Mouse (Mus musculus) midbrain, embryonic 12.5 days (tissue): ENCODE measurements around the gene Ltbp3. TPM values are rescaled to one million over a fixed set of nuclear protein-coding genes. Genes with fewer than 3 reads are reported as not detected.

Experiments
- ATAC-seq: fragments of 200-750 bp; cut with Nextera tagmentation; 2 replicates; pipeline ENCODE4 v1.8.0; 2017; ENCODE audit warnings: low read depth, moderate TSS enrichment, moderate library complexity; ENCODE audit not compliant: low FRiP score
- H3K27ac ChIP-seq: fragments of 300-500 bp; sonication (generic); replicated peaks from 2 replicates; pipeline ENCODE4 v1.5.1; 2016; ENCODE audit warnings: mild to moderate bottlenecking
- H3K27me3 ChIP-seq: fragments of 300-500 bp; sonication (generic); 2 replicates; pipeline ENCODE4 v1.6.1; 2016; ENCODE audit warnings: mild to moderate bottlenecking
- H3K36me3 ChIP-seq: fragments of 300-500 bp; sonication (generic); 2 replicates; pipeline ENCODE4 v1.6.1; 2016
- H3K4me1 ChIP-seq: fragments of 300-500 bp; sonication (generic); 2 replicates; pipeline ENCODE4 v1.6.1; 2016
- H3K4me2 ChIP-seq: fragments of 300-500 bp; sonication (generic); replicated peaks from 2 replicates; pipeline ENCODE4 v1.6.1; 2016; ENCODE audit warnings: mild to moderate bottlenecking, moderate library complexity
- H3K4me3 ChIP-seq: fragments of 300-500 bp; sonication (generic); 2 replicates; pipeline ENCODE4 v1.5.1; 2016; ENCODE audit warnings: mild to moderate bottlenecking
- H3K9ac ChIP-seq: fragments of 300-500 bp; sonication (generic); replicated peaks from 2 replicates; pipeline ENCODE4 v1.6.1; 2016; ENCODE audit warnings: mild to moderate bottlenecking, moderate library complexity
- H3K9me3 ChIP-seq: fragments of 300-500 bp; sonication (generic); 2 replicates; pipeline ENCODE4 v1.6.1; 2016; ENCODE audit warnings: mild to moderate bottlenecking
- WGBS: fragments of 180-500 bp; shearing (Covaris S2); methylation state at CpG from one replicate; pipeline ENCODE4 v1.1.7; 2016; 5-methylcytosine and 5-hydroxymethylcytosine counted together
- polyA plus RNA-seq: library from polyadenylated mRNA; unstranded; fragments of >200 nt; fragmentation: Nextera tagmentation; extraction: Ambion mirVana; gene quantifications from 2 replicates; pipeline ENCODE4 v1.2.1, GENCODE M21; 2016

Gene Ltbp3
- polyA plus RNA-seq, 1 experiment from 2014 or later: 7.9 TPM

GRCm38 (mm10) chr19:5725767-5726515 lies 14.8 kb upstream of the Ltbp3 start, which contains the start of gene Ehbp1l1:
Gene Ehbp1l1, minus strand, starts transcription at chr19:5726317.
- no peaks in the 10 kb centered on the region for H3K9me3 ChIP-seq
- peak within 1 kb of the TSS; percentile 56 for H3K9ac ChIP-seq
- H3K4me1 ChIP-seq: peaks cover 58% of the 10 kb centered on the region
- H3K36me3 ChIP-seq: peaks cover 44% of the 10 kb centered on the region
- H3K27me3 ChIP-seq: 0 out of 2 replicates have a peak, but pooled peaks cover 7% of the 10 kb centered on the region
- no peak within 1 kb of the TSS for H3K27ac ChIP-seq
- WGBS: 13% methylated on average over 49 of the region's 49 CpGs
- peak within 1 kb of the TSS; percentile 99 for H3K4me3 ChIP-seq
- peak within 1 kb of the TSS; percentile 99 for H3K4me2 ChIP-seq
- no peak for ATAC-seq

GRCm38 (mm10) chr19:5726961-5727578 lies 13.6 kb upstream of the Ltbp3 start:
- Histone ChIP-seq H3K4me2 (peak overlapping the region; percentile 99), H3K27me3 (0 out of 2 replicates have a peak, but pooled peaks cover 7% of the 10 kb centered on the region), H3K9ac (peak overlapping the region; percentile 99), H3K9me3 (no peaks in the 10 kb centered on the region), H3K4me1 (peaks cover 66% of the 10 kb centered on the region), H3K4me3 (peak overlapping the region; percentile 99), H3K36me3 (peaks cover 33% of the 10 kb centered on the region), H3K27ac (no peak overlapping the region)
- 83% methylated on average over 15 of the region's 15 CpGs for WGBS
- ATAC-seq: no peak

- 5% methylated on average over 14 of the region's 14 CpGs for WGBS
- 0 out of 2 replicates have a peak, but pooled peaks cover 7% of the 10 kb centered on the region for H3K27me3 ChIP-seq
- peaks cover 66% of the 10 kb centered on the region for H3K4me1 ChIP-seq
- peak overlapping the region; percentile 99 for H3K9ac ChIP-seq
- H3K27ac ChIP-seq: no peak overlapping the region; the same call in 1 of the 2 replicates
- H3K4me2 ChIP-seq: peak overlapping the region; percentile 99
- peak overlapping the region; percentile 99 for H3K4me3 ChIP-seq
- H3K9me3 ChIP-seq: no peaks in the 10 kb centered on the region
- peaks cover 26% of the 10 kb centered on the region for H3K36me3 ChIP-seq
- ATAC-seq: no peak
Measured at GRCm38 (mm10) chr19:5727701-5728100, 13.0 kb upstream of the Ltbp3 start.

GRCm38 (mm10) chr19:5728631-5729443 lies 11.9 kb upstream of the Ltbp3 start:
- H3K9ac ChIP-seq: peak overlapping the region; percentile 99
- H3K4me1 ChIP-seq: peaks cover 66% of the 10 kb centered on the region
- peak overlapping the region; percentile 99 for H3K4me2 ChIP-seq
- peak overlapping the region; percentile 99 for H3K4me3 ChIP-seq
- 12% methylated on average over 37 of the region's 37 CpGs for WGBS
- H3K27me3 ChIP-seq: peaks cover 8% of the 10 kb centered on the region; the same call in 1 of the 2 replicates
- no peaks in the 10 kb centered on the region for H3K9me3 ChIP-seq
- H3K27ac ChIP-seq: peak overlapping the region; percentile 96
- peak; percentile 41 for ATAC-seq
- H3K36me3 ChIP-seq: peaks cover 15% of the 10 kb centered on the region; the same call in 1 of the 2 replicates

- Histone ChIP-seq H3K9me3 (no peaks in the 10 kb centered on the region), H3K36me3 (peaks cover 9% of the 10 kb centered on the region; the same call in 1 of the 2 replicates), H3K27me3 (peaks cover 14% of the 10 kb centered on the region; the same call in 1 of the 2 replicates), H3K4me3 (peak within 1 kb of the TSS; percentile 99), H3K4me2 (peak within 1 kb of the TSS; percentile 99), H3K4me1 (peaks cover 65% of the 10 kb centered on the region), H3K27ac (peak within 1 kb of the TSS; percentile 96), H3K9ac (peak within 1 kb of the TSS; percentile 99)
- ATAC-seq: peak; percentile 81
- WGBS: under 1% methylated on average over 37 of the region's 37 CpGs
Measured at GRCm38 (mm10) chr19:5729444-5729815, 11.3 kb upstream of the Ltbp3 start, which contains the start of gene Fam89b. Gene Fam89b, minus strand, starts transcription at chr19:5729653.

GRCm38 (mm10) chr19:5730314-5731186 lies 10.2 kb upstream of the Ltbp3 start:
- Histone ChIP-seq H3K36me3 (0 out of 2 replicates have a peak, but pooled peaks cover under 1% of the 10 kb centered on the region), H3K4me1 (peaks cover 54% of the 10 kb centered on the region), H3K27ac (0 out of 2 replicates have a peak overlapping the region, but pooled peaks have one; percentile 25), H3K27me3 (peaks cover 14% of the 10 kb centered on the region; the same call in 1 of the 2 replicates), H3K4me3 (peak overlapping the region; percentile 99), H3K4me2 (peak overlapping the region; percentile 99), H3K9me3 (no peaks in the 10 kb centered on the region), H3K9ac (peak overlapping the region; percentile 72)
- ATAC-seq: no peak
- 75% methylated on average over 29 of the region's 29 CpGs for WGBS

- Histone ChIP-seq H3K27ac (0 out of 2 replicates have a peak overlapping the region, but pooled peaks have one; percentile 46), H3K27me3 (peaks cover 17% of the 10 kb centered on the region; the same call in 1 of the 2 replicates), H3K36me3 (no peaks in the 10 kb centered on the region), H3K4me2 (peak overlapping the region; percentile 99), H3K9ac (peak overlapping the region; percentile 72), H3K4me1 (peaks cover 45% of the 10 kb centered on the region), H3K4me3 (peak overlapping the region; percentile 99), H3K9me3 (no peaks in the 10 kb centered on the region)
- WGBS: under 1% methylated on average over 47 of the region's 47 CpGs
- peak; percentile 84 for ATAC-seq
Measured at GRCm38 (mm10) chr19:5731264-5731978, 9.3 kb upstream of the Ltbp3 start.

GRCm38 (mm10) chr19:5734325-5734724 lies 6.4 kb upstream of the Ltbp3 start:
- Histone ChIP-seq H3K4me3 (no peak overlapping the region), H3K36me3 (no peaks in the 10 kb centered on the region), H3K4me1 (peaks cover 22% of the 10 kb centered on the region), H3K4me2 (no peak overlapping the region), H3K9ac (no peak overlapping the region), H3K27me3 (peaks cover 22% of the 10 kb centered on the region), H3K27ac (no peak overlapping the region), H3K9me3 (no peaks in the 10 kb centered on the region)
- no peak for ATAC-seq
- 84% methylated on average over 9 of the region's 9 CpGs for WGBS

- H3K27ac ChIP-seq: no peak overlapping the region
- H3K9me3 ChIP-seq: no peaks in the 10 kb centered on the region
- H3K4me3 ChIP-seq: no peak overlapping the region
- peaks cover 25% of the 10 kb centered on the region for H3K4me1 ChIP-seq
- H3K27me3 ChIP-seq: peaks cover 65% of the 10 kb centered on the region
- H3K4me2 ChIP-seq: no peak overlapping the region
- H3K36me3 ChIP-seq: no peaks in the 10 kb centered on the region
- 51% methylated on average over 2 of the region's 2 CpGs for WGBS
- ATAC-seq: no peak
- no peak overlapping the region for H3K9ac ChIP-seq
Measured at GRCm38 (mm10) chr19:5739446-5739845, 1.3 kb upstream of the Ltbp3 start.

GRCm38 (mm10) chr19:5741641-5742240 lies 1.0 kb downstream of the Ltbp3 start:
- Histone ChIP-seq H3K27ac (peak overlapping the region; percentile 46; the same call in 1 of the 2 replicates), H3K36me3 (no peaks in the 10 kb centered on the region), H3K27me3 (peaks cover 83% of the 10 kb centered on the region), H3K4me2 (peak overlapping the region; percentile 97), H3K4me3 (peak overlapping the region; percentile 63), H3K9ac (peak overlapping the region; percentile 83), H3K9me3 (no peaks in the 10 kb centered on the region), H3K4me1 (peaks cover 42% of the 10 kb centered on the region)
- WGBS: 1% methylated on average over 38 of the region's 55 CpGs
- peak; percentile 70 for ATAC-seq
